In genomic region chr17:59345526-59345925, GRCm38 (mm10) we compare ENCODE assay signal across 26 mouse cellular contexts.
DNase-seq lines count a peak whose midpoint lies in the region; ATAC-seq lines count a peak whose summit lies in the region.
"Had no signal": no experiment of that assay in that cellular context is flagged by ENCODE, and none has a peak within 500 bp of the region (broad histone marks: within the 10 kb centered on the region; RNA-seq: fewer than 3 reads in every experiment).

No protein-coding gene starts in this region.

- ATAC-seq in heart, embryonic 12.5 days (ENCODE audit: insufficient number of reproducible peaks, low FRiP score): no peak
- ATAC-seq in intestine, embryonic 16.5 days: no peak
- ATAC-seq: activated CD4-positive, CD25-positive, alpha-beta regulatory T cell, adult 4 months; forebrain, embryonic 14.5 days; forebrain, embryonic 16.5 days; Patski had no signal

- 62% methylated on average over 4 of the region's 4 CpGs for WGBS in heart, embryonic 12.5 days
- 78% methylated on average over 4 of the region's 4 CpGs for WGBS in intestine, embryonic 16.5 days

- no peaks in the 10 kb centered on the region for H3K27me3 ChIP-seq in heart, embryonic 12.5 days (replicated peaks)
- no peaks in the 10 kb centered on the region for H3K27me3 ChIP-seq in intestine, embryonic 16.5 days (replicated peaks; ENCODE audit: control insufficient read depth, insufficient read depth, low read length)
- H3K27me3 ChIP-seq: embryonic facial prominence, embryonic 13.5 days; embryonic facial prominence, embryonic 15.5 days; forebrain, embryonic 12.5 days had no signal

- H3K4me3 ChIP-seq in heart, embryonic 12.5 days: no peak overlapping the region
- no peak overlapping the region for H3K4me3 ChIP-seq in intestine, embryonic 16.5 days (ENCODE audit: low read length)
- H3K4me3 ChIP-seq: embryonic facial prominence, embryonic 13.5 days; embryonic facial prominence, embryonic 15.5 days; erythroblast, embryonic 14.5 days; forebrain, embryonic 10.5 days; forebrain, embryonic 12.5 days had no signal

- no peaks in the 10 kb centered on the region for H3K4me1 ChIP-seq in heart, embryonic 12.5 days (replicated peaks)
- H3K4me1 ChIP-seq in intestine, embryonic 16.5 days (ENCODE audit: control insufficient read depth, insufficient read depth, low read length): no peaks in the 10 kb centered on the region
- H3K4me1 ChIP-seq: embryonic facial prominence, embryonic 13.5 days; embryonic facial prominence, embryonic 15.5 days; forebrain, embryonic 10.5 days; forebrain, embryonic 12.5 days had no signal

- H3K9me3 ChIP-seq in heart, embryonic 12.5 days (replicated peaks): no peaks in the 10 kb centered on the region
- H3K9me3 ChIP-seq in intestine, embryonic 16.5 days (ENCODE audit: control insufficient read depth, low read length): no peaks in the 10 kb centered on the region
- H3K9me3 ChIP-seq: embryonic facial prominence, embryonic 13.5 days; embryonic facial prominence, embryonic 15.5 days; forebrain, embryonic 10.5 days; forebrain, embryonic 12.5 days had no signal

- H3K9ac ChIP-seq in heart, embryonic 12.5 days: no peak overlapping the region
- H3K9ac ChIP-seq in intestine, embryonic 16.5 days (ENCODE audit: low read depth, low read length): no peak overlapping the region
- H3K9ac ChIP-seq: embryonic facial prominence, embryonic 13.5 days; embryonic facial prominence, embryonic 15.5 days; forebrain, embryonic 12.5 days had no signal

- no peak overlapping the region for H3K27ac ChIP-seq in heart, embryonic 12.5 days (ENCODE audit: poor library complexity, severe bottlenecking)
- H3K27ac ChIP-seq in intestine, embryonic 16.5 days (ENCODE audit: low read length): no peak overlapping the region
- H3K27ac ChIP-seq: embryonic facial prominence, embryonic 13.5 days; embryonic facial prominence, embryonic 15.5 days; forebrain, embryonic 10.5 days; forebrain, embryonic 12.5 days had no signal

- no peak overlapping the region for H3K4me2 ChIP-seq in heart, embryonic 12.5 days
- H3K4me2 ChIP-seq in intestine, embryonic 16.5 days (ENCODE audit: low read depth, low read length): no peak overlapping the region
- H3K4me2 ChIP-seq: embryonic facial prominence, embryonic 13.5 days; embryonic facial prominence, embryonic 15.5 days; forebrain, embryonic 12.5 days had no signal

- peak; percentile 2 to 31 for DNase-seq in frontal cortex, adult 2 months (ENCODE audit: extremely low spot score in 1 of 2, low spot score in 1 of 2)
- DNase-seq in frontal cortex, postnatal 10 days (ENCODE audit: low spot score in 2 of 2): no peak
- DNase-seq in right cerebral cortex, adult 18-20 months: peak; percentile 20
- DNase-seq in right cerebral cortex, postnatal 10 days (ENCODE audit: low spot score in 2 of 2): no peak
- peak; percentile 74 for DNase-seq in brain, adult 2 months (ENCODE audit: low read depth, low spot score)
- DNase-seq: adrenal gland, adult 8-10 months; adrenal gland, postnatal 14 days; adrenal gland, postnatal 36 days; cerebellum, adult 11 months; cerebellum, adult 18-20 months; cerebellum, adult 8-10 months; cerebellum, adult 9-11 months; cerebellum, postnatal 14 days; cerebellum, postnatal 36 days; embryo, embryonic 11 days had no signal

- H3K36me3 ChIP-seq in heart, embryonic 12.5 days: no peaks in the 10 kb centered on the region
- H3K36me3 ChIP-seq in intestine, embryonic 16.5 days (ENCODE audit: control insufficient read depth, insufficient read depth, low read length): no peaks in the 10 kb centered on the region
- H3K36me3 ChIP-seq: embryonic facial prominence, embryonic 13.5 days; embryonic facial prominence, embryonic 15.5 days; forebrain, embryonic 10.5 days; forebrain, embryonic 12.5 days had no signal

Comparison
In these comparisons a context has a peak if more than half of its experiments do, and no peak if none do; other contexts are left out.
1. DNase-seq: peak in frontal cortex, adult 2 months (2 of 2), right cerebral cortex, adult 18-20 months (single experiment) and brain, adult 2 months (single experiment); none in frontal cortex, postnatal 10 days (0 of 2) and right cerebral cortex, postnatal 10 days (0 of 2).